31 mouse cellular contexts compared by ENCODE assay signal in genomic region chr11:96809562-96810235, GRCm38 (mm10). TPM values are rescaled to one million over a fixed set of nuclear protein-coding genes. Genes with fewer than 3 reads are reported as not detected.
A peak's percentile ranks its signal among the peaks of the same experiment; 100 is the strongest.
DNase-seq lines count a peak whose midpoint lies in the region; TF ChIP-seq lines count a peak whose summit lies in the region.
"Had no signal": no experiment of that assay in that cellular context is flagged by ENCODE, and none has a peak within 500 bp of the region (broad histone marks: within the 10 kb centered on the region; RNA-seq: fewer than 3 reads in every experiment).

No protein-coding gene starts in this region.

- no peaks in the 10 kb centered on the region for H3K27me3 ChIP-seq in myocyte (ENCODE audit: control insufficient read depth, insufficient read depth, insufficient read length)
- H3K27me3 ChIP-seq: forebrain, embryonic 13.5 days; heart, embryonic 13.5 days; hindbrain, embryonic 15.5 days; intestine, embryonic 15.5 days; midbrain, embryonic 13.5 days; Patski had no signal

- peak; percentile 72 for DNase-seq in cerebellum, adult 9-10 months
- no peak for DNase-seq in cerebellum, adult 11 months
- no peak for DNase-seq in ES-E14 (ENCODE audit: low read depth, low spot score)
- peak; percentile 67 for DNase-seq in cerebellum, adult 9-11 months
- DNase-seq in adrenal gland, postnatal 10 days: no peak
- DNase-seq in frontal cortex, postnatal 25 days (ENCODE audit: low spot score in 2 of 2): no peak
- DNase-seq: adrenal gland, postnatal 25 days; gastrocnemius, postnatal 25 days; heart, adult 2 months; heart, postnatal 10 days; kidney, adult 2 months; kidney, postnatal 4 days; layer of hippocampus, postnatal 36 days; left cerebral cortex, postnatal 4 days; lung, adult 2 months; lung, postnatal 10 days; retina, postnatal 1 day; right cerebral cortex, postnatal 14 days; thymus, postnatal 14 days had no signal

- H3K27ac ChIP-seq in ES-E14 (ENCODE audit: insufficient read depth, low read depth, low read length, poor library complexity, severe bottlenecking): 0 out of 2 replicates have a peak overlapping the region, but pooled peaks have one; percentile 20
- H3K27ac ChIP-seq: forebrain, embryonic 13.5 days; heart, adult 2 months; heart, embryonic 13.5 days; hindbrain, embryonic 10.5 days; hindbrain, embryonic 15.5 days; intestine, embryonic 15.5 days; liver, embryonic 14.5 days; macrophage; midbrain, embryonic 13.5 days had no signal

- in situ Hi-C loops in ES-E14 (cut with MboI; ENCODE audit: low sequenced_read_pairs in 2 of 2, unreplicated experiment in 2 of 2): no loop called here

- no peaks in the 10 kb centered on the region for H3K9me3 ChIP-seq in ES-E14 (ENCODE audit: control insufficient read depth, insufficient read depth, low read depth, low read length)
- H3K9me3 ChIP-seq: forebrain, embryonic 13.5 days; G1E; heart, embryonic 13.5 days; hindbrain, embryonic 10.5 days; hindbrain, embryonic 15.5 days; intestine, embryonic 15.5 days; midbrain, embryonic 13.5 days had no signal

- H3K36me3 ChIP-seq in ES-E14 (ENCODE audit: control insufficient read depth, insufficient read depth, low read length, poor library complexity, severe bottlenecking): peaks cover 38% of the 10 kb centered on the region
- H3K36me3 ChIP-seq in myocyte (ENCODE audit: control insufficient read depth, insufficient read depth): peaks cover 70% of the 10 kb centered on the region

- peak; percentile 20 for TF ChIP-seq POLR2A in myocyte (IDR thresholded peaks at IDR 0.05; ENCODE audit: insufficient read length, low read depth)

- H3ac ChIP-seq in myocyte (ENCODE audit: control insufficient read depth, insufficient read length): no peak overlapping the region

- H3K79me2 ChIP-seq in myocyte (ENCODE audit: control insufficient read depth, insufficient read depth): peaks cover 5% of the 10 kb centered on the region

- H3K4me3 ChIP-seq in ES-E14 (ENCODE audit: insufficient read depth in 1 of 2, low read depth in 1 of 2, low read length in 2 of 2, poor library complexity in 1 of 2, severe bottlenecking in 1 of 2): no peak overlapping the region
- no peak overlapping the region for H3K4me3 ChIP-seq in myocyte
- H3K4me3 ChIP-seq: forebrain, embryonic 13.5 days; heart, adult 2 months; heart, embryonic 13.5 days; hindbrain, embryonic 10.5 days; hindbrain, embryonic 15.5 days; intestine, embryonic 15.5 days; midbrain, embryonic 13.5 days had no signal

- no peak overlapping the region for H3K9ac ChIP-seq in ES-E14 (ENCODE audit: insufficient read depth, low read depth, low read length, poor library complexity, severe bottlenecking)
- H3K9ac ChIP-seq: forebrain, embryonic 13.5 days; heart, embryonic 13.5 days; hindbrain, embryonic 15.5 days; intestine, embryonic 15.5 days; liver, embryonic 14.5 days; midbrain, embryonic 13.5 days had no signal

- peaks cover 0 to 2% of the 10 kb centered on the region in 2 experiments; a peak in 2 of 4 replicates for H3K4me1 ChIP-seq in ES-E14 (ENCODE audit: control insufficient read depth in 2 of 2, insufficient read depth in 2 of 2, low read length in 2 of 2, poor library complexity in 1 of 2)
- H3K4me1 ChIP-seq: forebrain, embryonic 13.5 days; heart, embryonic 13.5 days; hindbrain, embryonic 10.5 days; hindbrain, embryonic 15.5 days; intestine, embryonic 15.5 days; midbrain, embryonic 13.5 days had no signal

- H3K4me2 ChIP-seq in myocyte (ENCODE audit: low read depth): no peak overlapping the region
- H3K4me2 ChIP-seq: forebrain, embryonic 13.5 days; heart, embryonic 13.5 days; hindbrain, embryonic 15.5 days; intestine, embryonic 15.5 days; midbrain, embryonic 13.5 days had no signal

TF ChIP-seq in ES-E14, 5 proteins besides CTCF, POLR2A, EP300 and RAD21:
- TF ChIP-seq CHD2 (IDR thresholded peaks at IDR 0.05; ENCODE audit: low read depth, low read length): no peak
- TF ChIP-seq ZC3H11A (IDR thresholded peaks at IDR 0.05; ENCODE audit: borderline replicate concordance, low read depth, low read length): no peak

TF ChIP-seq in myocyte, 11 proteins besides CTCF, POLR2A, EP300 and RAD21:
- no peak for TF ChIP-seq TCF12 (IDR thresholded peaks at IDR 0.05; ENCODE audit: insufficient read depth, poor library complexity, severe bottlenecking)
- TF ChIP-seq POLR2AphosphoS2 (IDR thresholded peaks at IDR 0.05; ENCODE audit: insufficient read length, low read depth): peak; percentile 91

RNA-seq across cellular contexts. Expression of gene Nfe2l1, which starts 20.1 kb away (rescaled TPM):
- 166 and 208 TPM in 2 replicates for total RNA-seq in ES-E14 (2012; rRNA removed)
- 518 TPM for polyA plus RNA-seq in myocyte (2012; fragmentation: generic; extraction: Trizol)
- total RNA-seq in adrenal gland, postnatal 10 days (2021): 100 to 1,000 TPM; 300 to 307 TPM

RNA-seq across cellular contexts. Expression of gene Cbx1, which starts 20.8 kb away (rescaled TPM):
- 112 and 153 TPM in 2 replicates for total RNA-seq in ES-E14 (2012; rRNA removed)
- 34.6 TPM for polyA plus RNA-seq in myocyte (2012; fragmentation: generic; extraction: Trizol)
- total RNA-seq in adrenal gland, postnatal 10 days (2021): 10 to 100 TPM; 64.9 to 73.1 TPM

RNA-seq across cellular contexts. Expression of gene Snx11, which starts 32.3 kb away (rescaled TPM):
- 55.6 and 57.6 TPM in 2 replicates for total RNA-seq in ES-E14 (2012; rRNA removed)
- 18.4 TPM for polyA plus RNA-seq in myocyte (2012; fragmentation: generic; extraction: Trizol)
- 10 to 100 TPM; 19.2 to 22.9 TPM for total RNA-seq in adrenal gland, postnatal 10 days (2021)

RNA-seq across cellular contexts. Expression of gene Copz2, which starts 40.0 kb away (rescaled TPM):
- 2.5 and 5.5 TPM in 2 replicates for total RNA-seq in ES-E14 (2012; rRNA removed)
- 120 TPM for polyA plus RNA-seq in myocyte (2012; fragmentation: generic; extraction: Trizol)
- 10 to 100 TPM; 45.5 to 50.3 TPM for total RNA-seq in adrenal gland, postnatal 10 days (2021)
- polyA plus RNA-seq: CD4-positive, CD25-positive, alpha-beta regulatory T cell, adult 4 months had no signal

Comparison
In these comparisons a context has a peak if more than half of its experiments do, and no peak if none do; other contexts are left out.
1. DNase-seq: peak in cerebellum, adult 9-10 months (single experiment) and cerebellum, adult 9-11 months (single experiment); none in cerebellum, adult 11 months (single experiment), ES-E14 (single experiment), adrenal gland, postnatal 10 days (single experiment) and frontal cortex, postnatal 25 days (0 of 2).